Mouse (Mus musculus) ES-E14 (cell line): ENCODE measurements around the gene Tuba4a. TPM values are rescaled to one million over a fixed set of nuclear protein-coding genes. Genes with fewer than 3 reads are reported as not detected.
A peak's percentile ranks its signal among the peaks of the same experiment; 100 is the strongest.
"Not testable (repeated sequence)": the region's sequence is repeated elsewhere in the genome, so short reads cannot be mapped to it uniquely, and the experiment has no call there.

Experiments
- DNase-seq: peaks from one replicate; pipeline ENCODE4 v3.0.0-alpha.2; 2013; ENCODE audit warnings: low read depth, low spot score
- H3K27ac ChIP-seq: 2 replicates; pipeline ENCODE4 v1.5.1; 2012; ENCODE audit warnings: low read depth, mild to moderate bottlenecking, low read length, moderate library complexity, mixed read lengths; ENCODE audit not compliant: poor library complexity, insufficient read depth, severe bottlenecking
- H3K36me3 ChIP-seq: 2 replicates; pipeline ENCODE4 v1.6.1; 2012; ENCODE audit warnings: mild to moderate bottlenecking, low read length, moderate library complexity, mixed read lengths; ENCODE audit not compliant: control insufficient read depth, poor library complexity, insufficient read depth, severe bottlenecking
- H3K4me1 ChIP-seq, 2 experiments: fragments of 150-350 bp in 1 of 2; sonication (generic) in 1 of 2; 2 replicates each; pipeline ENCODE4 v1.6.1; 2012; ENCODE audit warnings: low read length in 2 of 2, mild to moderate bottlenecking in 1 of 2, mixed read lengths in 1 of 2; ENCODE audit not compliant: control insufficient read depth in 2 of 2, insufficient read depth in 2 of 2, poor library complexity in 1 of 2
- H3K4me3 ChIP-seq, 2 experiments: fragments of 150-350 bp in 1 of 2; sonication (generic) in 1 of 2; 2 replicates each; pipeline ENCODE4 v1.5.1; 2012; ENCODE audit warnings: low read length in 2 of 2, low read depth in 1 of 2, mild to moderate bottlenecking in 1 of 2, mixed read lengths in 1 of 2; ENCODE audit not compliant: insufficient read depth in 1 of 2, poor library complexity in 1 of 2, severe bottlenecking in 1 of 2
- H3K9ac ChIP-seq: 2 replicates; pipeline ENCODE4 v1.6.1; 2012; ENCODE audit warnings: low read depth, mild to moderate bottlenecking, low read length, mixed read lengths; ENCODE audit not compliant: poor library complexity, insufficient read depth, severe bottlenecking
- H3K9me3 ChIP-seq: fragments of 150-350 bp; sonication (generic); 2 replicates; pipeline ENCODE4 v1.6.1; 2012; ENCODE audit warnings: low read depth, mild to moderate bottlenecking, low read length; ENCODE audit not compliant: control insufficient read depth, insufficient read depth
- CHD2 ChIP-seq: IDR thresholded peaks from 2 replicates; pipeline ENCODE4 v1.6.1; 2014; ENCODE audit warnings: mild to moderate bottlenecking, low read depth, low read length, inconsistent platforms
- HCFC1 ChIP-seq: IDR thresholded peaks from 2 replicates; pipeline ENCODE4 v1.6.1; 2012; ENCODE audit warnings: low read length, inconsistent platforms, borderline replicate concordance; ENCODE audit not compliant: insufficient read depth
- MAFK ChIP-seq: IDR thresholded peaks from 2 replicates; pipeline ENCODE4 v1.6.1; 2014; ENCODE audit warnings: mild to moderate bottlenecking, low read depth, low read length, inconsistent platforms; ENCODE audit not compliant: insufficient read depth
- ZC3H11A ChIP-seq: IDR thresholded peaks from 2 replicates; pipeline ENCODE4 v1.6.1; 2012; ENCODE audit warnings: low read depth, mild to moderate bottlenecking, inconsistent platforms, low read length, borderline replicate concordance
- ZNF384 ChIP-seq: IDR thresholded peaks from 2 replicates; pipeline ENCODE4 v1.6.1; 2012; ENCODE audit warnings: low read depth, low read length, inconsistent platforms
- in situ Hi-C, 2 experiments: fragments of 600-800 bp; cut with MboI; formaldehyde crosslinking; loops; one replicate each; pipeline ENCODE4 v1.15.1; 2025; ENCODE audit warnings: low sequenced_read_pairs in 2 of 2, inconsistent platforms in 1 of 2; ENCODE audit not compliant: unreplicated experiment in 2 of 2
- total RNA-seq: library from RNA; depleted of rRNA; stranded (reverse); fragments of 300-350 nt; gene quantifications from 2 replicates; pipeline ENCODE4 v1.2.3, GENCODE M21; 2012

The Tuba4a gene
- total RNA-seq, 1 experiment, result 110 TPM

DNA sequence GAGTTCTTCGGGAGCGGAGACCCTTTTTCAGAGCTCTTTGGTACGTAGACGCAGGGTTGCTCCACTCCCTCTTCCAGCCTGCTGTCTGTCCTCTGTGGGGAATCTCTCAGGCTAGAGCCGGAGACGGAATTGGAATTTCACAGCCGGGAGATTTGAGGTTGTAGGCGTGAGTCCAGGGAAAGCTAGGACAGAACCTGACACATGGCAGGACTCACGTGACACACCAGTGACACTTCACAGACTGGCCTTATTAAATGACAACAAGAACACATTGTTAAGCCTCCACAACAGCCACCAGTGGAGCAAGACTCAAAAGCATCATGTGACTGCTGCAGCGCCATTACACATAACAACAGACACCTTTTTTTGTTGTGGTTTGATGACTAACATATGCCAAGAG lies 19.9 kb upstream of the Tuba4a start:
- TF ChIP-seq ZC3H11A (no peak), CHD2 (no peak), HCFC1 (no peak), MAFK (no peak)
- Histone ChIP-seq H3K9ac (no peak overlapping the region; the same call in 1 of the 2 replicates), H3K36me3 (peaks cover 11% of the 10 kb centered on the region), H3K27ac (no peak overlapping the region), H3K9me3 (no peaks in the 10 kb centered on the region), H3K4me1 (peaks cover 2 to 13% of the 10 kb centered on the region in 2 experiments; a peak in 2 of 4 replicates), H3K4me3 (no peak overlapping the region)
- in situ Hi-C loops, result no loop called here
- DNase-seq, result no peak

DNA sequence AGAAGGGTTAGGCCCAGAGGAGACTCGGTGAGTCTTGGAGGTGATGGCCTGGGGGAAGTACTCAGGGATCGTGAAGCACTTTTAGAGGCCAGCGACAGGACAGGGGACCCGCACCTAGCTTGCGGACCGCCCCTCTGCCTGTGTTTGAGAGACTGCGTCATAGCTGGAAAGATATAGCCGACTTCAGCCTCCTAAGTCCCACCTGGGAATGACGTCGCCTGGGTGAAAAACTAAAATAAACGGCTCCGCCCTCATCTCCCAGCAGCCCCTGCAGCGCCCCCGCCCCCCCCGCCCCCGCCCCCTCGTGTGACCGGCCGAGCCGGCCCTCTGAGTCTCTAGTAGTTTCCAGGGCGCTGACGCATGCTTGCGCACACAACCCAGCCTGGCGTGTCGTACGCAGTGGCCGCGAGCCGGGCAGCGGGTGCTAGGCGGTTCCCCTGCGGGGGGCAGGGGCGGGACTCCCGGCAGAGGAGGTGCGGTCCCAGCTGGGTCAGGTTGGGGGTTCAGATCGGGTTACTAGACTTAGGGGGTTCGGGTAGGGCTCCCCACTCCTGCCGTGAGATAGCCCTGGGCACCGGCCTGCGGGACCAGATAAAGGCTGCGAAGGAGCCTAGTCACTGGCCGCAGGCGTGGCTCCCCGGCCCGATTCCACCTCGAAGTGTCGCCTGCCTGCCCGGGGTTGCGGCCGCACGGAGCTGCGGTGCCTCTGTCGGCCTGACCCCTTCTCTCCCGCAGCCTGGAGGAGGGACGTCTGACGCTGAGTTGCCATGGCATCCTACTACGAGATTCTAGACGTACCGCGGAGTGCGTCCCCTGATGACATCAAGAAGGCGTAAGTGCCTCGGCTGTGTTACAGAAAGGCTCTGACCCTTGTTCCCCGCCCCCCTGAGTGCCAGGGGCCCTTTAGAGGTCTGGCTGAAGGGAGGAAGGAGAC lies 16.7 kb upstream of the Tuba4a start, which contains the start of gene Dnajb2:
TSS of gene Dnajb2 (plus strand) at position 290 of the 934 bp plus-strand sequence.
- in situ Hi-C loops, result no loop called here
- H3K4me3 ChIP-seq, result peak within 1 kb of the TSS; percentile 75 to 83
- peaks cover 2 to 13% of the 10 kb centered on the region in 2 experiments; a peak in 2 of 4 replicates for H3K4me1 ChIP-seq
- no peak for DNase-seq
- H3K27ac ChIP-seq, result no peak within 1 kb of the TSS
- H3K9me3 ChIP-seq, result no peaks in the 10 kb centered on the region
- peaks cover 9% of the 10 kb centered on the region for H3K36me3 ChIP-seq
- TF ChIP-seq MAFK (no peak), ZC3H11A (no peak), HCFC1 (no peak), CHD2 (no peak)
- peak within 1 kb of the TSS; percentile 84 for H3K9ac ChIP-seq

GRCm38 (mm10) chr1:75234606-75235005 lies 14.9 kb upstream of the Tuba4a start:
- H3K9ac ChIP-seq, result no peak overlapping the region
- H3K36me3 ChIP-seq, result peaks cover 2% of the 10 kb centered on the region; the same call in 1 of the 2 replicates
- no peak for DNase-seq
- no peak overlapping the region for H3K27ac ChIP-seq
- TF ChIP-seq ZNF384 (no peak), MAFK (no peak), ZC3H11A (no peak), HCFC1 (no peak), CHD2 (no peak)
- peaks cover 2 to 13% of the 10 kb centered on the region in 2 experiments; a peak in 2 of 4 replicates for H3K4me1 ChIP-seq
- H3K9me3 ChIP-seq, result no peaks in the 10 kb centered on the region
- in situ Hi-C loops, result no loop called here
- H3K4me3 ChIP-seq, result no peak overlapping the region

- in situ Hi-C loops, H3K9me3 ChIP-seq: not testable (repeated sequence)
These were observed 12.8 kb upstream of the Tuba4a start for GRCm38 (mm10) chr1:75232489-75232888.

More at GRCm38 (mm10) chr1:75232489-75232888, 12.8 kb upstream of the Tuba4a start:
- H3K27ac ChIP-seq, H3K4me1 ChIP-seq, H3K4me3 ChIP-seq, H3K9ac ChIP-seq, DNase-seq, H3K36me3 ChIP-seq: not testable (repeated sequence)
